Mouse (Mus musculus) gastrocnemius, postnatal 36 days (tissue): Measurements from ENCODE around the gene Msantd2. TPM values are rescaled to one million over a fixed set of nuclear protein-coding genes. Genes with fewer than 3 reads are reported as not detected.

Experiments
- DNase-seq, 2 experiments: peaks; one replicate each; pipeline ENCODE4 v3.0.0; 2022
- intact Hi-C: fragments of 180-260 bp; cut with DNase I; formaldehyde crosslinking; loops from one replicate; pipeline ENCODE4 v1.15.1; 2025
- total RNA-seq, 2 experiments: library from RNA; stranded (reverse); gene quantifications; 2 replicates each; pipeline ENCODE4 v1.2.3; 2021

The Msantd2 gene
- total RNA-seq, 2 experiments from 2014 or later = 3.0 to 3.3 TPM

DNA sequence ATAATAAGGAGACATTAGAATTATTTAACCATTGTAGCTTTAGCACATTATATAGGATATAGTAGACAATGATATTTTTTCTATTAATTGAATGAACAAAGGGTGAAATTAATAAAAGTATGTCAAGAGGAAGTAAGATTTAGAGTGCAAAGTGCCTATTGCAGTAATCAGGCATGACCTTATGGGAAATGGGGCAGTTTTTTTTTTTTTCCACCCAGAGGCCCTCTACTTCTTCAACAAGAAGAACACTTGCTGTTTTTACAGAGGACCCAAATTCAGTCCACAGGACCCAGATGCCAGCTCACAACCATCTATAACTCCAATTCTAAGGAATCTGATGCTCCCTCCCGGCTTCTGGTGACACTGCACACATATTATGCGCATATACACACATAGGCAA lies 71.5 kb downstream of the Msantd2 start:
- intact Hi-C loops = no loop called here
- no peak for DNase-seq

DNA sequence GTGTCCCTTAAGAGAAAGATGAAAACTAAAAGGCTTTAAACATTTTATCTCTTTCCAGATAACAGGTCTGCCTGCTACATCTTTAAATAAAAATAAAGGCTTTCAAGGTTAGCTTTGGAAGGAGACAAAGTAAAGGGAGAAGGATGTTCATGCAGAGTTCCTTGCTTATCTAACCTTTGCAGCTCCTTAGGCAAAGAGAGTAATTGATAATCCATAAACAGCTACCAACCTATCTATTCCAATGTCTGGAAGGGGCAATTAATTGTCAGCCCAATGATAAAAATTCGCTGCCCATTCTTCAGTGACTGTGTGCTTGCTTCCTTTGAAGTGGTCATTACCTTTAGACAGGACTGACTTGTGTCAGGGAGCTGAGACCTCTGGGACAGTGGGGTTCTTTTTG lies 74.7 kb downstream of the Msantd2 start:
- intact Hi-C loops = no loop called here
- no peak for DNase-seq

DNA sequence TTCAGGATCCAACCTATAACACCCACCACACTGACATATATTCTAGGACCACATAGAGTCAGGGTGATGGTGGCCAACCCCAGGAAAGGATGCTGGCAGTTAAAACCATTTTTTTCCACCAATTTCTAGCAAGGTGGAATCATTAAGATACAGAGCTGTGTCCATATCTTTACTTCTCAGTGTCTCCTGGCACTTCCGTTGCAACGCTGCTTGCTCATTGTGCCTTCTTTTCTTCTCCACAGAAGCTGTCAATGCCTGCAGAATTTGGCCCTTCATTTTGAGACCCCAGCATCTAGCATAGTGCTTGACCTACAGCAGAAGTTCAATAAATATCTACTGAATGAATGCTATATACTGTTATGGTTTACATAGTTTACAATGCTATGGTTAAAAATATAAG lies 77.9 kb downstream of the Msantd2 start:
- intact Hi-C loops = no loop called here
- no peak for DNase-seq

GRCm38 (mm10) chr9:37567454-37567853 lies 78.3 kb downstream of the Msantd2 start:
- intact Hi-C loops = no loop called here
- DNase-seq = no peak

DNA sequence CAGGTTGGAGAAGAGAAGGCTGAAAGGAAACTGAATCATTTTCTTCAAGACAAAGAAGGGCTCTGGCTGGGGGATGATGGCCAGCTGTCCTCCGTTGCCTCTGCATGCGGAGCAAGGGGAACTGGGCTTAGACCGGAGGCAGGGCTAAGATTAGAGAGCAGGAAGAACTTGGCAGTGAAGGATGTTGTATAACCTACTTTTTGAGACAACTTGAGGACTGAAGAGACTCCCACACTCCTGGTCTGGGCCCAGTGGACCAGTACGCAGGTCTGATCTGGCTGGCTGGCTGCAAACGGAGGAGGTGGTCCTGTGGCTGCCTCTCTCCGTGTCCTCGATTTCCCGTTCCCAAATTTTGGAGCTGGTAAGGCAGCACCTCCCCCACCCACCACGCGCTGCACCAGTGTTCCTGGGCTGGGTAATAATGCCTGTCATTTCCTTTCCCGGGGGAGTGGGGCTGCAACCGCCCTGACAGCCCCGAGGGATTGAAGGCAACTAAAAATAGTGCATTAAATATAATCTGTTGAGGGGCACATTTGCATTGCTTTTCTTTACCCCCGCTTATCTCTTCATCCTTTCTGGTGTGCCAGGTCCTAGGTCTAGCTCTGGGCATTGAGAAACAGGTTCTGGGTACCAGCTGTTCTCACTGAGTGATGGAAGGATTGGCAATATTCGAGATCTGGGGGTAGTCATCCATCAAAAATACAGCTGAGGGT lies 78.9 kb downstream of the Msantd2 start:
- no peak for DNase-seq
- intact Hi-C loops = no loop called here

DNA sequence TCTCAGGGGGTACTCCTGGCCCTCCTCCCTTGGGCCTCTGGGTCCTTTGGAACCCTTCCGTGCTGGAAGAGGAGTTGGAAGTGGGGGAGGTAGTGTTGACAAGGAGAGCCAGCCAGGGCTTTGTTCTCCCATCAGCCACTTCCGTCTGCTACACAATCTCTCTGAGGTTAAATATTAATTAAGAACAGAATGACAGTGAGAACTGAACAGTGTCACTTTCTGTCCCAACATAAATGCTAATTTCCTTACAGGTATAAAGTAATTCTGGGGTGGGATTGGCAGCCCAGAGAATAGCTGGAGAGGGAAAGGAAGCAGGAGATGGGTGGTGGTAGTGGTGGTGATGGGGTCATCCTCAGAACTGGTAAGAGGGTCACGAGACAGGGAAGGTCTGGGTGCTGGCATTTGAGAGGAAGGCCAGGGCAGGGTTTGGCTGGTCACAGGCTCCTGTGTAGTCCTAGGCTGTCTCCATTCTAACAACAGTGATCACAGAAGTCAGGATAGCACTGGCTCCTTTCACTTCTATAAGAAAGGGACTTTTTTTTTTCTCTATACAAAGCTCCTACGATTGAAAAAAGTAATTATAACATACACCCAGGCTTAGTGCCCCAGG lies 79.6 kb downstream of the Msantd2 start:
- no peak for DNase-seq
- intact Hi-C loops = no loop called here

DNA sequence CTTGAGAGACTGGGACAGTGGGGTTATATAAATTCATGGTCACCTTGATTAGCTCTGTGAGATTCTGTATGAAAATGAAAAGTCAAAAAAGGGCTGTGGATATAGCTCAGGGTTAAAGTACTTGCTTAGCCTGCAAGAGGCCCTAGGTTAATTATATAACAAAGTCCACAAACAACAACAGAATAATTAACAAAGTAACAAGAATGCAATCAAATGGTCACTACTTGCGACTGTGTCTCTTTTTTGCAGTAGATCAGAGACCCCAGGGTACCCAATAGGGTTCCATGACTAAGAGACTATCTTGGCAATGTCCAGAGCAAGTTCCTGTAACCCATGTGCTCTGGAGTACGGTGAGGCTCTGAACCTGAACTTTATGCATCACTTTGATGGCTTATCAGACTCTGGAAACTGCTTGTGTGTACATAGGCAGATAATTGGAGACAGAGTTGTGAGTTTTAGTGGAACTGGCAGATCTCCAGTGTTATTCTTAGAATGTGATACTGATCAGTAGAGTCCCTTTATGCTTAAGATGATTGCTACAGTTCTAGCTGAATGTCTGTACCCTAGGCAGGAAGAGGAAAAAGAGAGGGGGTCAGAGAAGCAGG lies 80.2 kb downstream of the Msantd2 start:
- intact Hi-C loops = no loop called here
- no peak for DNase-seq

GRCm38 (mm10) chr9:37572204-37572876 lies 83.2 kb downstream of the Msantd2 start:
- no peak for DNase-seq
- intact Hi-C loops = no loop called here

Other genes starting within 250 kb of the Msantd2 start
- under 1 TPM; 0.64 to 0.79 TPM for gene Slc37a2, start 233.6 kb upstream of the Msantd2 start, total RNA-seq
- gene Ccdc15, start 140.9 kb upstream of the Msantd2 start, total RNA-seq = 1 to 10 TPM; 1.1 to 1.5 TPM
- under 1 TPM; 0.08 to 0.52 TPM for gene Hepacam, start 122.0 kb upstream of the Msantd2 start, total RNA-seq
- 1 to 10 TPM; 8.2 to 8.6 TPM for gene Robo4, start 87.4 kb upstream of the Msantd2 start, total RNA-seq
- not detected for gene Robo3, start 56.1 kb upstream of the Msantd2 start, total RNA-seq
- 10 to 100 TPM; 20.8 to 23.3 TPM for gene Esam, start 38.8 kb downstream of the Msantd2 start, total RNA-seq
- 1 to 10 TPM; 1.8 to 3.6 TPM for gene Vsig2, start 49.9 kb downstream of the Msantd2 start, total RNA-seq
- under 1 TPM; 0.35 to 0.66 TPM for gene Nrgn, start 63.6 kb downstream of the Msantd2 start, total RNA-seq
- 1 to 10 TPM; 3.5 TPM for gene Siae, start 66.4 kb downstream of the Msantd2 start, total RNA-seq
- 1 to 10 TPM; 2.6 to 3.2 TPM for gene Spa17, start 124.4 kb downstream of the Msantd2 start, total RNA-seq
- 10 to 100 TPM; 27.7 to 32.7 TPM for gene Tbrg1, start 168.0 kb downstream of the Msantd2 start, total RNA-seq
- gene Panx3, start 179.9 kb downstream of the Msantd2 start, total RNA-seq = not detected
- not detected for gene Olfr160, start 226.9 kb downstream of the Msantd2 start, total RNA-seq